Mouse (Mus musculus) cerebellum, adult (tissue): ENCODE data around the gene Slc22a12.

Experiments used
- ATAC-seq: cut with Nextera tagmentation; 2 replicates; pipeline ENCODE4 v1.9.2; 2017; ENCODE audit warnings: mild to moderate bottlenecking, moderate library complexity, mixed read lengths; ENCODE audit not compliant: insufficient number of reproducible peaks, low FRiP score, low TSS enrichment

Gene Slc22a12

DNA sequence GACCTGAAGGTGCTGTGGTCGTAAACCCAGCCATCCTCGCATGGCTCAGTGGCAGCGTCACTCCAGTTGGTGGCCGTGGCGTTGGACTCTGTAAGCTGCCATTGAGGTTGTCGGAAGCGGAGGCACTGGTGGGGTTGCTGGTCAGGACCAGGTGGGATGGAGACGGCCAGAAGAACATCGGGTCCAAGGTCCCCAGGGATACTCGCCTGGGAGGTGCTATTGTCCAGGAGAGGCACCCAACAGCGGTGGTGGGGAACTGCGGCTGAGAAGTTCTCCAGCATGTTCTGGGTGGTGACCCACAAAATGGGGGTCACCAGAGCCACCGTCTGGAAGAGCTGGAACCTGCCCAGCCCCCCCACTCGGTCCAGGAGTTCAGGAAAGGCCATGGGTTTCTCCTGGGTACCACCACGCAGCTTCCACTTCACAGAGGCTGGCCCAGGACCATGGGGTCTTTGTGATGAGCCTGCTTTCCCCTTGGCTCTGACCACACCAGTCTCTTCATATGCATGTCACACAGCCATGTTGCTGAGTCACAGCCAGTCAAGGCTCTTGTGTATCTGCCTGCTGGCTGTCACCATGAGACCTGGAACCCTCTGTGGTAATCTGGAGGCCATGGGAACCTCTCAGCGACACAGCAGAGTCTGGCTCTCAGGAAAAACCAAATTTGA lies at the start of gene Slc22a12:
TSS of gene Slc22a12 (minus strand) at position 666 of the 668 bp plus-strand sequence.
- ATAC-seq: no peak

DNA sequence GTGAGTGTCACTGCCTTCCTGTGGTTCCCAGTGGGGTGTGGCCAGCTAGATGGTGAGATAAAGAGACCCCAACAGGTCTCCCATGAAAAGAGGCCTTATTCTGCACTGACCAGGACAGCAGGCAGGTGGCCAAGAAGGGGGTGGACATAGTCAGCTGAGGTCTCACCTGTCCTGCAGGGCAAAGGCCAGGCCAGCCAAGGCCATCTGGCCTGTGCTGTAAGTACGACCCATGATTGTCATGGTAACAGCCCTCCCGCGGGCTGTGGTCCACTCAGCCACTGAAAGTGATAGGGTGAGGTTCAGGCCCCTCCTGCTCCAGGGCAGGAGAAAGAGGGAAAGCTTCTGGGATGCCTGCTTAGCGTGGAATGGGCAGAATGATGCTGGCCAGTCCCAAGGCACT lies 29.2 kb upstream of the Slc22a12 start:
- peak; percentile 64; the same call in 1 of the 2 replicates for ATAC-seq

- ATAC-seq: no peak
These were observed 28.6 kb upstream of the Slc22a12 start for GRCm38 (mm10) chr19:6571476-6571875.

DNA sequence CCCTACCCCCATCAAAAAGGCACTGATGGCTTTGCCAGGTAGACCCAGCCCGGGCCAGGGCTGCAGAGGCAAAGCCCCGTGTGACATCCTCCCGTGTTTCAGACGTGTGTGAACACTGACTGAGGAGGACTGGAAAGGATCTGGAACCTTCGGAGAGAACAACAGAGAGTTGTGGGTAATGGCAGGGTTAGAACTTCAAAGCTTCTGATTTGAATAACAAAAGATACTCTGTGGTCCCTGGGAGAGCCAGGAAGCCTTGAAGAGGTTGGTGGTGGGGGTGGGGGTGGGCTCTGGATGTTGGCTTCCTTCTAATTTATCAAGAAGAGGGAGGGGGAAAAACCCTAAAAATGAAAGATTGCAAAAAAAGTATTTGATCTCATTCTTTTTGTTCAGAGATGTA lies 26.7 kb upstream of the Slc22a12 start:
- no peak for ATAC-seq

DNA sequence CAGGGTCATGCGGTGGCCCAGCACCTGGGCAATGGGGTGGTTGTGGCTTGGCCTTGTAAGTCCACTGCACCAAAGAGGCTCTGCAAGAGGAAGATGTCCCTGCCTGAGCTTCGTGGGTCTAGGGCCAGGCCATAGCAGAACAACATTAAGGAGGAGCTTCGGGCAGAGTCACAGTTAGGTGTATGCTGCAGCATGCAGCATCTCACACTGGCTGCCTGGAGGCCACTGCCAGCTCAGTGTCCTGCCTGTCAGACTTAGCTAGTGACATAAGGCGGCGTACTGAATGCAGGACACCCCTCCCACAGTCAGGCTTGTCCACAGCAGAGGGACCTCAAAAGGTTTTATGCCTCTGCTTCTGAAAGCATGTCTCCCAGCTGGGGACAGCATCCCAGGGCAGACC lies 26.2 kb upstream of the Slc22a12 start:
- no peak for ATAC-seq

GRCm38 (mm10) chr19:6566450-6566849 lies 23.6 kb upstream of the Slc22a12 start:
- ATAC-seq: no peak

DNA sequence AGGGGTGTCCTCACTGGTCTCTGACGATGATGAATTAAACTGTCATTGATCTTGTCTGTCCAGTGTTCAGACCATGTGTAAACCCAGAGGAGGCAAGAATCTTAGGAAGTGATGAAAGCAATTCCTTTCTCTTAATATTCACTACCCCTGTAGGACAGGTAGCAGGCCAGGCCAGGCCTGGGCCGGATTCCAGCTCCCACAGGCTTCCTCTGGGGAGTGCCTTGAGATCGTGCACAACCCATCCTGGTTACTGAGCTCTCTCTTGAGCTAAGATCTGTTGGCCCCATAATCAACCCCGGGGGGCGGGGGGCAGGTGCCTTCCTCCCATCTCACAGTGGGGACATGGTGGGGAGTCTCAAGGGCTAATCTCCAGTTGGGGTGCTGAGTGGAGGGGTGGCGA lies 22.3 kb upstream of the Slc22a12 start:
- ATAC-seq: no peak

DNA sequence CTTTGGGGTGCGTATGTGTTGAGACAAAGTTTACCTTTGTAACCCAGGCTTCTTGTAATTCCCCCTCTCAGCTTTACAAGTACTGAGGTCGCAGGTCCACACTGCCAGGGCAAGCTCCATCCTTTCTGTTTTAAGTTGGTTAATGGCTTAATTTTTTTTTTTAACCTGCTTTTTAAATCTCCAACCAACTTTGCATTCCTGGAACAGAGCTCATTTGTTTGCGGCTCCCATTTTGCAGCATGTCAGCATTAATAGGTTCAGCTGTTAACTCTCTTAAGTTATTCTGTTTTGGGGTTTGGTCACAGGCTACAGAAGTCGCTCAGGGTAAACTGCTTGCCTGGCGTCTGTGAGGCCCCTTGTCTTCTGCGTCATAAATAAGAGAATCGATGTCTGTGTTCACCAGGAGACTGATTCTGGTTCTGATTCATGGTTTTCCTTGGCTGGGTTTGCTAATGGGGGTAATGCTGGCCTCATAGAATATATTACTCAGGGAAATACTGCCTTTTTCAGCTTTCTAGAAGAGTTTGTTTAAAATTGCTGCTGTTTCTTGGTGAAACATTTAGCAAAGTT lies 17.5 kb upstream of the Slc22a12 start:
- ATAC-seq: no peak

DNA sequence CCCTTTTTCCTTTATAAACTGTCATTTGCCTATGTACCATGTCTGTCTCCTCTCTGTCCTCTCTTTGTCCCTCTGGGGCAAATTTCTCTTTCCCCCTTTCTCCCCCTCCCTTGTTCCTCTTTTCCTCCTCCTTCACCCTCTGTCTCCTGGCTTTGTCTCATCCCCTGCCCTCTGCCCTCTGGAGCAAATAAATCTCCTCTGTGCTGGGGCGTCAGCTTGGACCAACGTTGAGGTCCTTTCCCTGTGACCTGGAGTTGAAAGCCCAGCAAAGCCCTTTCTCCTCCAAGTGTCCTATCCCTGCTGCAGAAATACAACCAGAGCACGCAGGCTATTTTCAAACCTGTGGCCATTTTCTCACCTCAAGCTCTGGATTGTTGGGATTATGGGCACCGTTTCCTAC lies 16.7 kb upstream of the Slc22a12 start:
- ATAC-seq: no peak

DNA sequence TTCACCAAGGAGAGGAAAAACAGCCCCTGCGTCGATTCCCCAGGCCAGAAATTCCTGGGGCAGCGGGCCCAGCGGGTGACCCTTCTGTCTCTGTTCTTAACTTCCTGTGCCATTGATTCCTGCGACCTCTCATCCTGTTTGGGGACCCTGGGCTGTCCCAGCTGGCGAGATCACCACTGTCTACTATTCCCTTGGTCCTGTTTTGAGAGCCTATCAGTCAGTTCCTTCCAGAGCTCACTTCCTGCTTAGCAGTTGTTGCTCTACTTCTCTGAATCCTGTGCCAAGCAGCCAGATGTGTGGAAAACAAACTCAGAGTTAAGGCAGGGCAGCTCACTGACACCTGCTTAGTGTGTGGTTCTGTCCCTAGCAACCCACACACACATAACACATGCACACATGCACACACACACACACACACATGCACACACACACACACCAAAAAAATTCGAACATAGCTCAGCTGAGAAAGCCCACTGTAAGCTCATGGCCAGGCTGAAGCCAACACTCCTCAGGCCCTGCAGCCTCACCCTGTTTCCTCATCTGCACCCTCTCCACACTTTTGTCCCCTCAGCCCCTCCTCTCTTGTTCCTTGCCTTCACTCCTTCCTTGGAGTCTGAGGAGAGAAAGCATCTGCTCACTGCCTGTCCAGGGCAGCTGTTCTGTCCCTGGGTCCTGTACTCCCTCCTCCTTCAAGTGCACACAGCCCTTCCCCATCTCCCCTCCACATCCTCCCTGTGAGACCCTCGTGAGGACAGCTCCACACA lies 11.2 kb upstream of the Slc22a12 start:
- ATAC-seq: no peak

GRCm38 (mm10) chr19:6553174-6553573 lies 10.3 kb upstream of the Slc22a12 start:
- no peak for ATAC-seq

DNA sequence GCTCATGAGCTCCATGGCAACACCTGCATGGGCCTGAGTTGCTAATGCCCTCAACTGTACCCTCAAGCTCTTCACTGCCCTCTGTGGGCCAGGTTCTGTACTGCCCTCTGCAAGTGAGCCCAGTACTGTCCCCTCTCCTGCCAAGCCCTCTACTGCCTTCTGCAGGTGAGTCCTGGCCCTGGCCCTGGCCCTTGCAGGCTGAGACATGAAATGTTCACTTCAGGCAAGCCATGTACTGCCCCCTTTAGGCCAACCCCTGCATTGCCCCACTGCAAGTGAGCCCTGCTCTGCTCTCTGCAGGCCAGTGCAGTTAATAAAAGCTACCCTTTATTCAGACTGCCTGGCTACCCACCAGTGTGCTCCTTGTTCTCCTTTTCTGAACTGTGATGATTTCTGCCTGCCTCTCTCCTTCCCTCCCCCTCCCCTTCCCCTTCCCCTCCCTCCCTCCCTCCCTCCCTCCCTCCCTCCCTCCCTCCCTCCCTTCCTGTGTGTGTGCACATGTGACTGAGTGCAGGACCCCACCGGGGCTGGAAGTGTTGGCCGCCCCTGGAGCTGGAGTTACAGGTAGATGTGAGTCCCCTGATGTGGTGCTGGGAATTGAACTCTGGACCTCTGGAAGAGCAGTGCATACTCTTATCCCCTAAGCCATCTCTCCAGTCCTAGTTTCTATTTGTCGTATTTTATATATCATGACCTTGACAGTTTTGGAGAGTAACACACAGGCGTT lies 9.6 kb upstream of the Slc22a12 start:
- ATAC-seq: peak; percentile 24; the same call in 1 of the 2 replicates

DNA sequence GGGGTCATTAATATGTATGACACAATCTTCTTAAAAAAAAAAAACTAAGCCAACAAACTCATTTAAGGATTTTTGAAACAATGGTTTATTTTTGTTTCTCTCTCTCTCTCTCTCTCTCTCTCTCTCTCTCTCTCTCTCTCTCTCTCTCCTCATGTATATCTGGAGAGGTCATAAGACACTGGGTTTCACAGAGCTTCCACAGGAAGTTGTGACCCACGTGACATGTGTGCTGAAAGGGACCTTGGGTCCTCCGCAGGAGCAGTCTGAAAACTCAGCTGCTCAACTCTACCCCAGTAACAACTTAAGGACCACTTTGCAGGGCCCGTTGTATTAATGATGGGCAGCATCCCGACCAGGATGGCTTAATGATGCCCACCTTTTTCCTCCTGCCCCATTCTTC lies 8.4 kb upstream of the Slc22a12 start:
- ATAC-seq: no peak

DNA sequence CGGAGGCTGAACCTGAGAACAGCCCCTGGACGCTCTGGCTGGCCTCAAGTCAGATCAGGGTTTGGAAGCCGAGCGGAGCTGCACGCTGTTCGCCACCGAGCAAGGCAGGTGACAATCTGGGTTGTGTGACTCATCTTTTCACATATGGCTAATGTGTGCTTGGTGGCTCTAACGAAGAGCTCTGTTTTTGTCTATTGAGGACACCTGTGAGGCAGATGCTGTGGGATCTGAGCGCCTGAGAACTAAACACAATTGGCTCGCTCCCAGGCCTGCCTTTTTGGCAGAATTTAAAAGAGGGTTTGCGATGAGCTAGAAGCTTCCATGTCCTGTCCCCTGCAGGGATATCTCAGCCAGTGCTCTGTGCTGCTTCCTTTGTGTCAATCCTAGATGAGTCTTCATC lies 6.7 kb upstream of the Slc22a12 start:
- ATAC-seq: peak; percentile 59; the same call in 1 of the 2 replicates

DNA sequence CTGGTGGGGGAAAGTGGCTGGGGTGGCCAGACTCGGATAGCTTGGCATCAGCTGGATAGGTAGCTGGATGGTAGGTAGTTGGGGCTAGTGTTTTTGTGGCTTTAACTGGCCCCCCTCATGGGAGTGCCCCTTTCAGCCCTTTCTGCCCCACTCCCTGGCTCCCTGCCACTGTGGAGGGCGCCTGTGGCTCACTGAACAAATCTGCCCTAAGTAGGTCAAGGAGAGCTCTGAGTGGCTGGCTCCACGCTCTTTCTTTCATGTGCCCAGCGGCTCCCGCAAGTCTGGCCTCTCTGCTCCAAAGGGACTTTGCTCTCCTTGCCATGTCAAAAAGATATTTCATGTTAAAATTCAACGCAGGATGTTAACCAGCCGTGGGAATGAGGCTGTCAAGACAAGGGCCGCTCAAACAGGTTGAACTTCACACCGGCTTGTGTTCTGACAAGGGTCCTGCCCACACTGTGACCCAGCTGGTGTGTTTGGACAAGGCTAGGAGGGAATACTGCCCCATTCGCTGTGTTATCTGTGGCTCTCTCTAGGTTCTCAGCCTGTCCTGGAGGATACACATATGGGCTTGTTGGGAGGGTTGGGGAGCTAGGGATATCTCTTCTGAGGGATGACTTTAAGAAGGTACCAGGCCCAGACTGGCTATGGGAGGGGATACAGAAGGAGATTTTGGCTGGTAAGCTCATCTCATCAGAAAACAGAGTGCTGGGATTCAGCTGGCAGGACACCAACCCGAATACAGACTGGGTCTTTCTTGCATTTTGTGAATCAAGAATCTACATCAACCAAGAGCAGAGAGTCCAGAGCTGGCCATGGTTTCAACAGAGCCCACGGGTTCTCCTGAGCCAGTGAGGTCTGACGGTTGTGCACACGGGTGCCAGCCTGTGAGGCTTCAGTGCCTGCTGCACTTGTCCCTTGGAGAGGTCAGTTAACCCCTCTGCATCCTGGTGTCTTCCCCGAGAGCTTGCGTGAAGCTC lies 5.9 kb upstream of the Slc22a12 start:
- ATAC-seq: no peak

GRCm38 (mm10) chr19:6547801-6548200 lies 5.0 kb upstream of the Slc22a12 start:
- ATAC-seq: no peak

DNA sequence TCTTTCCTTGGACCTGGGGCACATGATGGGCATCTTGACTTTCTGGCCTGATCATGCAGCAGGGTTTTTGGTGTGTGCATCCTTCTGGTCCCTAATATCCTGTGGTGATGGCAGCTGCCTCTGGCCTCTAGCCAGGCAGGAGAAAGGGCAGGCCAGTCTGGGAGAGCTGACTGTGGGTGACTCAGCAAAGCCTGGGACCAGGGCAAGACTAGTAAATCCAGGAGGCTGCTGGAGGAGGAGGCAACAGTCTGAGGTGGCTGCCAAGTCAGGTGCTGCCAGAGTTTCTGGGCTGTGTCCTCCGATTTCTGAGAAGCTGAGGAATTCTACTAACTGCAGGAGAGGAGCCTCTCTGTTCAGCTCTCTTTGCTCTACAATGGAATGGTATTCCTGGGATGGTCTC lies 3.3 kb upstream of the Slc22a12 start:
- ATAC-seq: peak; percentile 51

GRCm38 (mm10) chr19:6545481-6545880 lies 2.6 kb upstream of the Slc22a12 start:
- no peak for ATAC-seq

- ATAC-seq: no peak
These were observed 1.9 kb upstream of the Slc22a12 start for GRCm38 (mm10) chr19:6544712-6545111.

DNA sequence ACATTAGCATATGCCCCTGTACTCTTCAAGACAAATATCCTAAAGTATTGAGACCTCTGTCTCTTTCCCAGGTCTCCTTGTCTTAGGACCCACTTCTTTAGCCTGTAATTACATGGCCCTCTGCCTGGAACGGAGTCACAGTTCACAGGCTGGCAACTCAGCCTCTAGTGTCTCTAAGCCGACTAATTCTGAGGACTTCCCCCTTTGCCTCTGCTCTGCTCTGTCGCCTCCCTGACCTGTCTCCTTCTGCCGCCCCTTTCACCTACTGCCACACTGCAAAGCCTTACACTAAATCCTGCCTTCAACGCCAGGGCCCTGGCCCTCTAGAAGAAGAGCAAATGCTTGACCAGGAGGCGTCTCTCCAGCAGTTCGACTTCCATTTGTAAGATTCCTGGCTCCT lies 686 bp upstream of the Slc22a12 start:
- ATAC-seq: no peak
